Mouse (Mus musculus): ENCODE measurements at regions not wholly inside any gene's neighbourhood (a gene's known extent, or its start where the extent isn't known, plus 50 kb on each side); places are given as distances from the start of the nearest gene placed in this dataset.

DNA sequence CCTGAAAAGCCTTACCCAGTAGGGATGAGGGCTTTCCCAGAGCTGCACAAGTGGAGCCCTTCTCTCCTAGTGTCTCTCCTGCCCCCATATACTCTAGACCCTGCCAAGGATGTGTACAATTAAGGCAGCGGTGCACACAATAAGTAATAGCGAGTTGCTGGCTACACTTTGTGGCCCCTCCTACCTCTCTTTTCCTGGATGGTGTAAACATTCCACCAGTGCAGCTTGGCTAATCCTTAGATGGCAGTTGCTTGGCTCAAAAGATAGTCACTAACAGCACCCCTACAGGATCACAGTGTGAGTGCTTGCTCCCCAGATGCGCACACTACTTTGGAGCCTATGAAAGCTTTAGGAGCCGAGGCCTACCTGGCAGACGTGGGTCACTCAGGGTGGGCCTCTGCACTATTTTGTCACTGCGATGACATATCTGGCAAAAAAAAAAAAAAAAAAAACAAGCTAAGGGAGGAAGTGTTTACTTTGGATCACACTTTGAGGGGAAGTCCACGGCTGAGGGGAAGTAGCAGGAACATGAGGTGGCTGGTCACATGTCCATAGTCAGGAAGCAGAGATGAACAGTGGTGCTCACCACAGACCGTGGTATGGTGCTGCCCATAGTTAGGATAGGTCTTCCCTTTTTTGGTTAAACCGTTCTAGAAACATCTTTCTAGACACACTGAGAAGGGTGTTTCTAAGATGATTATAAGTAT lies 57.6 kb upstream of the Ampd3 start:
- Histone ChIP-seq H3K27me3 (ENCODE audit: control insufficient read depth, insufficient read depth, low read length) (no peaks in the 10 kb centered on the region), H3K36me3 (ENCODE audit: control insufficient read depth, insufficient read depth) (no peaks in the 10 kb centered on the region), H3K4me2 (ENCODE audit: low read depth, low read length) (no peak overlapping the region), H3K27ac (ENCODE audit: low read length) (no peak overlapping the region), H3K9ac (ENCODE audit: low read length) (no peak overlapping the region), H3K4me3 (ENCODE audit: low read length) (no peak overlapping the region), H3K9me3 (replicated peaks; ENCODE audit: control insufficient read depth, low read length) (peaks cover 5% of the 10 kb centered on the region), H3K4me1 (ENCODE audit: control insufficient read depth, insufficient read depth, low read length) (peaks cover 7% of the 10 kb centered on the region; the same call in 1 of the 2 replicates)
- WGBS, result 67% methylated on average over 9 of the region's 9 CpGs
- no peak for ATAC-seq (replicated peaks; ENCODE audit: extremely low read depth, insufficient read depth, low FRiP score)

DNA sequence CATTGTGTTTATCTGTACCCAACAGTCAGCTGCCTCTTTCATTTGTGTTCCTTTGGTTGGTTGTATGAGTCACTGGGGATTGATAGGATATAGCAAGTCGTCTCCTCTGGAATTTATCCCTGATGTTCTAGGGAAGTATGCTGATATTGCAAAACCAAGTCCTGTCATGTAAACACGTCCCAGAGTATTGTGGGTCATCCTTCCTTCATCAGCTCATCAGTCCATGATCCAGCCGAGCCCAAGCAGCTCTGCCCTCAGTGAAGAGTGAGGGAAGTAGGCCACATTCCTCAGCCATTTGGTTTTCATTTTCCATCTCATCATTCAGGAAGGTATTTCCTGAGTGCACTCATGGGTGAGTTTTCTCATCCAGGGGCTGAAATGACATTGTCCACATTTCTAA lies 54.3 kb upstream of the Ampd3 start:
- Histone ChIP-seq H3K4me2 (ENCODE audit: low read depth, low read length) (no peak overlapping the region), H3K4me3 (ENCODE audit: low read length) (no peak overlapping the region), H3K27me3 (ENCODE audit: control insufficient read depth, insufficient read depth, low read length) (no peaks in the 10 kb centered on the region), H3K4me1 (ENCODE audit: control insufficient read depth, insufficient read depth, low read length) (no peaks in the 10 kb centered on the region), H3K9me3 (replicated peaks; ENCODE audit: control insufficient read depth, low read length) (peaks cover 5% of the 10 kb centered on the region), H3K9ac (ENCODE audit: low read length) (no peak overlapping the region), H3K27ac (ENCODE audit: low read length) (no peak overlapping the region), H3K36me3 (ENCODE audit: control insufficient read depth, insufficient read depth) (no peaks in the 10 kb centered on the region)
- WGBS, result 42% methylated on average over 3 of the region's 3 CpGs
- ATAC-seq (replicated peaks; ENCODE audit: extremely low read depth, insufficient read depth, low FRiP score), result no peak

DNA sequence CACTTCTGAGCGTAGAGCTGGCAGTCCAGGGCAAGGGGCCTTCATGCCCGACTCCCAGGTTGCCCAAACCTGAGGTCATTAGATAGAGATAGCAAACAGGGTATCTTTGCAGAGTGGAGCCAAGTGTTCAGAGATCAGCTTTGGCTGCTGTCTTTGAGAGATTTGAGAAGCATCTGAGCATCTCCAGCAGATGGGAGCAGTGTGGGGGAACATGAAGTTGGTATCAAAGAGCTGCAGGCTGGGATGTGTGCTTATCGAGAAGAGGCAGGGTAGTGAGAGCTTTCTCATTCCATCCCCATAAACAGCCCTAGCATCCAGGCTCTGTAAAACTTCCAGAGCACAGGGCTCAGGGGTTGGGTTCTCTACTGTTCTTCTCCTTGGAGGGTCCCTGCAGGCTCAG lies 52.9 kb upstream of the Ampd3 start:
- Histone ChIP-seq H3K27ac (ENCODE audit: low read length) (no peak overlapping the region), H3K9ac (ENCODE audit: low read length) (no peak overlapping the region)

DNA sequence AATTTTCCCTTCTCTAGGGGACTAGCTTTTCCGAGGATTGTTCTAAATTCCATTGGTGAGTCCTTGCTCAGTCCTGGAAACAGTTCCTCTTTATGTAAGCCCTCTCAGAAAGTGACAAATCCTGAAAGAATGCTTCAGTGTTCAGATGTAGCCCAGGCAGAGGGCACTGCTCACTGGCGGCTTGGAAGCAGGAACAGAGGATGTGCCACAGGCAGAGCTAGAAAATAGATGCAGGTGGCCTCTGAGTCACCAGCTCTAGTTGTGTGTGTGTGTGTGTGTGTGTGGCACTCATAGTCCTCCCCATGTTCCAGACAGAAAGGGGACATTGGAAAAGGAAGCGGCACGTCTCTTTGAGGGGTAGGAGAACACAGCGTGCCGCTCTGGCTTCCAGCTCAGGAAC lies 52.5 kb upstream of the Ampd3 start:
- H3K36me3 ChIP-seq (ENCODE audit: control insufficient read depth, insufficient read depth), result no peaks in the 10 kb centered on the region
- no peaks in the 10 kb centered on the region for H3K4me1 ChIP-seq (ENCODE audit: control insufficient read depth, insufficient read depth, low read length)
- H3K9ac ChIP-seq (ENCODE audit: low read length), result no peak overlapping the region
- H3K27me3 ChIP-seq (ENCODE audit: control insufficient read depth, insufficient read depth, low read length), result no peaks in the 10 kb centered on the region
- H3K9me3 ChIP-seq (replicated peaks; ENCODE audit: control insufficient read depth, low read length), result peaks cover 5% of the 10 kb centered on the region
- ATAC-seq (replicated peaks; ENCODE audit: extremely low read depth, insufficient read depth, low FRiP score), result no peak
- H3K27ac ChIP-seq (ENCODE audit: low read length), result no peak overlapping the region
- no peak overlapping the region for H3K4me3 ChIP-seq (ENCODE audit: low read length)
- 68% methylated on average over 6 of the region's 6 CpGs for whole genome bisulfite sequencing
- H3K4me2 ChIP-seq (ENCODE audit: low read depth, low read length), result no peak overlapping the region

More for the DNA sequence above, 52.9 kb upstream of the Ampd3 start:
- Histone ChIP-seq H3K4me3 (ENCODE audit: low read length) (no peak overlapping the region), H3K27me3 (ENCODE audit: control insufficient read depth, insufficient read depth, low read length) (no peaks in the 10 kb centered on the region), H3K4me1 (ENCODE audit: control insufficient read depth, insufficient read depth, low read length) (no peaks in the 10 kb centered on the region), H3K4me2 (ENCODE audit: low read depth, low read length) (no peak overlapping the region), H3K9me3 (replicated peaks; ENCODE audit: control insufficient read depth, low read length) (peaks cover 5% of the 10 kb centered on the region), H3K36me3 (ENCODE audit: control insufficient read depth, insufficient read depth) (no peaks in the 10 kb centered on the region)
- no peak for ATAC-seq (replicated peaks; ENCODE audit: extremely low read depth, insufficient read depth, low FRiP score)
- 80% methylated on average over 3 of the region's 3 CpGs for WGBS

DNA sequence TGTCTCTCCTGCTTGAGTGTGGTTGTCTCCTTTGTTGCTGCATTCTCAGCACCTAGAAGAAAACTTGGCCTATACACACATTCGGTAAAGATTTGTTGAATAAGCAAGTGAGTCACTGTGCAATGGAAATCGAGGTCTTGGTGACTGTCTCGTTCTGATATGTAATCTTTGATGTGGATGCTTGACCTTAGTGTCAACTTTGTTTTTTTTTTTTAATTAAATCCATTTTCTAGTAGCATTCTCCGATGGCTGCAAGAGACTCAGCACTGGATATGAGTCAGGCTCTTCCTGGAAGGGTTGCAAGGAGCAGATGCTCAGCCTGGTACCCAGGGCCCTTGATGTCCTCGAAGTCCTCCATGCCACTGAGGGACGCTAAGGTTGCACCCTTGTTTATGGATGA lies 50.9 kb upstream of the Ampd3 start:
- 79% methylated on average over 6 of the region's 6 CpGs for WGBS
- no peak for ATAC-seq (replicated peaks; ENCODE audit: extremely low read depth, insufficient read depth, low FRiP score)
- Histone ChIP-seq H3K4me1 (ENCODE audit: control insufficient read depth, insufficient read depth, low read length) (no peaks in the 10 kb centered on the region), H3K9me3 (replicated peaks; ENCODE audit: control insufficient read depth, low read length) (no peaks in the 10 kb centered on the region), H3K4me3 (ENCODE audit: low read length) (no peak overlapping the region), H3K27ac (ENCODE audit: low read length) (no peak overlapping the region), H3K36me3 (ENCODE audit: control insufficient read depth, insufficient read depth) (no peaks in the 10 kb centered on the region), H3K4me2 (ENCODE audit: low read depth, low read length) (no peak overlapping the region), H3K27me3 (ENCODE audit: control insufficient read depth, insufficient read depth, low read length) (no peaks in the 10 kb centered on the region), H3K9ac (ENCODE audit: low read length) (no peak overlapping the region)

Measured in heart, embryonic 16.5 days (tissue).